In genomic region chr5:96881118-96881517, GRCm38 (mm10) we compare ENCODE assay signal across 11 mouse cellular contexts.
DNase-seq lines count a peak whose midpoint lies in the region; ATAC-seq and TF ChIP-seq lines count a peak whose summit lies in the region.
"Had no signal": no experiment of that assay in that cellular context is flagged by ENCODE, and none has a peak within 500 bp of the region (broad histone marks: within the 10 kb centered on the region; RNA-seq: fewer than 3 reads in every experiment).

No protein-coding gene starts in this region.

- no peak overlapping the region for H3K9ac ChIP-seq in lung, postnatal 0 days (replicated peaks; ENCODE audit: low read depth)
- H3K9ac ChIP-seq: limb, embryonic 13.5 days; neural tube, embryonic 13.5 days had no signal

- H3K27ac ChIP-seq in lung, postnatal 0 days (ENCODE audit: low read length): no peak overlapping the region
- H3K27ac ChIP-seq: limb, embryonic 13.5 days; neural tube, embryonic 13.5 days had no signal

- TF ChIP-seq CTCF in lung, postnatal 0 days (IDR thresholded peaks at IDR 0.05): no peak

- no peaks in the 10 kb centered on the region for H3K36me3 ChIP-seq in lung, postnatal 0 days (ENCODE audit: insufficient read depth, low read length)
- H3K36me3 ChIP-seq: limb, embryonic 13.5 days; neural tube, embryonic 13.5 days had no signal

- H3K9me3 ChIP-seq in lung, postnatal 0 days (ENCODE audit: low read length): no peaks in the 10 kb centered on the region; the same call in 1 of the 2 replicates

- peak; percentile 14 for DNase-seq in kidney, postnatal 10 days
- DNase-seq in kidney, adult 9 months: no peak
- DNase-seq in adrenal gland, postnatal 10 days: peak; percentile 58
- peak; percentile 15 to 24 for DNase-seq in gastrocnemius, adult 8-10 months (ENCODE audit: low spot score in 2 of 2)
- DNase-seq in lung, postnatal 0 days (ENCODE audit: low spot score): peak; percentile 40
- no peak for DNase-seq in frontal cortex, adult 2 months (ENCODE audit: extremely low spot score in 1 of 2, low spot score in 1 of 2)
- no peak for DNase-seq in cerebellum, adult 9-11 months
- DNase-seq: thymus, postnatal 25 days had no signal

- no peaks in the 10 kb centered on the region for H3K27me3 ChIP-seq in lung, postnatal 0 days (replicated peaks; ENCODE audit: insufficient read depth, low read length)
- H3K27me3 ChIP-seq: limb, embryonic 13.5 days; neural tube, embryonic 13.5 days had no signal

- no peak for TF ChIP-seq EP300 in lung, postnatal 0 days (IDR thresholded peaks at IDR 0.05)

- WGBS in lung, postnatal 0 days: 50% methylated on average over 3 of the region's 3 CpGs

- H3K4me2 ChIP-seq in lung, postnatal 0 days (replicated peaks; ENCODE audit: low read depth, low read length): no peak overlapping the region
- H3K4me2 ChIP-seq: limb, embryonic 13.5 days; neural tube, embryonic 13.5 days had no signal

- H3K4me1 ChIP-seq in lung, postnatal 0 days (ENCODE audit: insufficient read depth, low read depth, low read length): no peaks in the 10 kb centered on the region
- H3K4me1 ChIP-seq: limb, embryonic 13.5 days; neural tube, embryonic 13.5 days had no signal

- H3K4me3 ChIP-seq in lung, postnatal 0 days (ENCODE audit: low read depth, low read length): no peak overlapping the region
- H3K4me3 ChIP-seq: limb, embryonic 13.5 days; neural tube, embryonic 13.5 days had no signal

- ATAC-seq in lung, postnatal 0 days: peak; percentile 87
- ATAC-seq: forebrain, embryonic 14.5 days had no signal

Comparison
In these comparisons a context has a peak if more than half of its experiments do, and no peak if none do; other contexts are left out.
1. DNase-seq: peak in kidney, postnatal 10 days (single experiment), adrenal gland, postnatal 10 days (single experiment), gastrocnemius, adult 8-10 months (2 of 2) and lung, postnatal 0 days (single experiment); none in kidney, adult 9 months (single experiment), frontal cortex, adult 2 months (0 of 2) and cerebellum, adult 9-11 months (single experiment).